Mouse (Mus musculus): Measurements from ENCODE around the gene Pear1. TPM values are rescaled to one million over a fixed set of nuclear protein-coding genes. Genes with fewer than 3 reads are reported as not detected.
A peak's percentile ranks its signal among the peaks of the same experiment; 100 is the strongest.

Pear1 gene
- polyA plus RNA-seq, 1 experiment from 2014 or later, result 3.6 TPM

- ATAC-seq (ENCODE audit: low read depth), result no peak
- Histone ChIP-seq H3K9ac (replicated peaks; ENCODE audit: low read depth, low read length) (no peak overlapping the region), H3K27ac (ENCODE audit: low read depth, low read length) (no peak overlapping the region; the same call in 1 of the 2 replicates), H3K36me3 (ENCODE audit: control insufficient read depth, insufficient read depth, low read length) (no peaks in the 10 kb centered on the region), H3K4me3 (ENCODE audit: low read depth, low read length) (no peak overlapping the region), H3K4me1 (ENCODE audit: control insufficient read depth, insufficient read depth, low read length) (peaks cover 7% of the 10 kb centered on the region; the same call in 1 of the 2 replicates), H3K4me2 (ENCODE audit: low read depth, low read length) (peak overlapping the region; percentile 16; the same call in 1 of the 2 replicates), H3K9me3 (ENCODE audit: control insufficient read depth, low read length) (no peaks in the 10 kb centered on the region), H3K27me3 (ENCODE audit: control insufficient read depth, insufficient read depth, low read length) (no peaks in the 10 kb centered on the region)
- WGBS, result 48% methylated on average over 23 of the region's 23 CpGs
These were observed 45.8 kb downstream of the Pear1 start for GRCm38 (mm10) chr3:87778283-87778682.

- 45% methylated on average over 6 of the region's 6 CpGs for WGBS
- H3K4me1 ChIP-seq (ENCODE audit: control insufficient read depth, insufficient read depth, low read length), result 0 out of 2 replicates have a peak, but pooled peaks cover 1% of the 10 kb centered on the region
- H3K27ac ChIP-seq (ENCODE audit: low read depth, low read length), result no peak overlapping the region
- no peaks in the 10 kb centered on the region for H3K36me3 ChIP-seq (ENCODE audit: control insufficient read depth, insufficient read depth, low read length)
- no peaks in the 10 kb centered on the region for H3K27me3 ChIP-seq (ENCODE audit: control insufficient read depth, insufficient read depth, low read length)
- no peak for ATAC-seq (ENCODE audit: low read depth)
- no peak overlapping the region for H3K4me2 ChIP-seq (ENCODE audit: low read depth, low read length)
- no peak overlapping the region for H3K4me3 ChIP-seq (ENCODE audit: low read depth, low read length)
- no peak overlapping the region for H3K9ac ChIP-seq (replicated peaks; ENCODE audit: low read depth, low read length)
- no peaks in the 10 kb centered on the region for H3K9me3 ChIP-seq (ENCODE audit: control insufficient read depth, low read length)
These were observed 53.0 kb downstream of the Pear1 start for GRCm38 (mm10) chr3:87771088-87771487.

- H3K9ac ChIP-seq (replicated peaks; ENCODE audit: low read depth, low read length), result no peak overlapping the region
- WGBS, result 0% methylated on average over 4 of the region's 4 CpGs
- H3K4me2 ChIP-seq (ENCODE audit: low read depth, low read length), result no peak overlapping the region
- no peak overlapping the region for H3K4me3 ChIP-seq (ENCODE audit: low read depth, low read length)
- H3K27me3 ChIP-seq (ENCODE audit: control insufficient read depth, insufficient read depth, low read length), result no peaks in the 10 kb centered on the region
- H3K27ac ChIP-seq (ENCODE audit: low read depth, low read length), result no peak overlapping the region
- no peaks in the 10 kb centered on the region for H3K9me3 ChIP-seq (ENCODE audit: control insufficient read depth, low read length)
- no peaks in the 10 kb centered on the region for H3K4me1 ChIP-seq (ENCODE audit: control insufficient read depth, insufficient read depth, low read length)
- H3K36me3 ChIP-seq (ENCODE audit: control insufficient read depth, insufficient read depth, low read length), result no peaks in the 10 kb centered on the region
- ATAC-seq (ENCODE audit: low read depth), result no peak
These were observed 53.8 kb downstream of the Pear1 start for GRCm38 (mm10) chr3:87770280-87770679.

GRCm38 (mm10) chr3:87769506-87769905, 54.6 kb downstream of the Pear1 start:
- Histone ChIP-seq H3K27ac (ENCODE audit: low read depth, low read length) (no peak overlapping the region), H3K4me1 (ENCODE audit: control insufficient read depth, insufficient read depth, low read length) (no peaks in the 10 kb centered on the region), H3K4me3 (ENCODE audit: low read depth, low read length) (no peak overlapping the region), H3K9ac (replicated peaks; ENCODE audit: low read depth, low read length) (no peak overlapping the region), H3K36me3 (ENCODE audit: control insufficient read depth, insufficient read depth, low read length) (no peaks in the 10 kb centered on the region), H3K27me3 (ENCODE audit: control insufficient read depth, insufficient read depth, low read length) (no peaks in the 10 kb centered on the region), H3K9me3 (ENCODE audit: control insufficient read depth, low read length) (no peaks in the 10 kb centered on the region), H3K4me2 (ENCODE audit: low read depth, low read length) (no peak overlapping the region)
- 81% methylated on average over 8 of the region's 8 CpGs for WGBS
- no peak for ATAC-seq (ENCODE audit: low read depth)

- H3K4me3 ChIP-seq (ENCODE audit: low read depth, low read length), result peak overlapping the region; percentile 13; the same call in 1 of the 2 replicates
- no peak overlapping the region for H3K27ac ChIP-seq (ENCODE audit: low read depth, low read length)
- H3K9me3 ChIP-seq (ENCODE audit: control insufficient read depth, low read length), result no peaks in the 10 kb centered on the region
- no peaks in the 10 kb centered on the region for H3K4me1 ChIP-seq (ENCODE audit: control insufficient read depth, insufficient read depth, low read length)
- H3K9ac ChIP-seq (replicated peaks; ENCODE audit: low read depth, low read length), result no peak overlapping the region
- no peaks in the 10 kb centered on the region for H3K36me3 ChIP-seq (ENCODE audit: control insufficient read depth, insufficient read depth, low read length)
- no peaks in the 10 kb centered on the region for H3K27me3 ChIP-seq (ENCODE audit: control insufficient read depth, insufficient read depth, low read length)
- peak overlapping the region; percentile 12; the same call in 1 of the 2 replicates for H3K4me2 ChIP-seq (ENCODE audit: low read depth, low read length)
- 3% methylated on average over 32 of the region's 37 CpGs for WGBS
- peak; percentile 29; the same call in 1 of the 2 replicates for ATAC-seq (ENCODE audit: low read depth)
These were observed 55.3 kb downstream of the Pear1 start for GRCm38 (mm10) chr3:87768844-87769243.

GRCm38 (mm10) chr3:87768431-87768830, 55.7 kb downstream of the Pear1 start:
- H3K9me3 ChIP-seq (ENCODE audit: control insufficient read depth, low read length), result no peaks in the 10 kb centered on the region
- H3K36me3 ChIP-seq (ENCODE audit: control insufficient read depth, insufficient read depth, low read length), result no peaks in the 10 kb centered on the region
- H3K27ac ChIP-seq (ENCODE audit: low read depth, low read length), result no peak overlapping the region
- peak overlapping the region; percentile 32; the same call in 1 of the 2 replicates for H3K4me2 ChIP-seq (ENCODE audit: low read depth, low read length)
- no peaks in the 10 kb centered on the region for H3K27me3 ChIP-seq (ENCODE audit: control insufficient read depth, insufficient read depth, low read length)
- no peaks in the 10 kb centered on the region for H3K4me1 ChIP-seq (ENCODE audit: control insufficient read depth, insufficient read depth, low read length)
- ATAC-seq (ENCODE audit: low read depth), result no peak
- H3K9ac ChIP-seq (replicated peaks; ENCODE audit: low read depth, low read length), result no peak overlapping the region
- WGBS, result 52% methylated on average over 6 of the region's 6 CpGs
- peak overlapping the region; percentile 13; the same call in 1 of the 2 replicates for H3K4me3 ChIP-seq (ENCODE audit: low read depth, low read length)

GRCm38 (mm10) chr3:87767764-87768163, 56.3 kb downstream of the Pear1 start:
- no peak for ATAC-seq (ENCODE audit: low read depth)
- Histone ChIP-seq H3K36me3 (ENCODE audit: control insufficient read depth, insufficient read depth, low read length) (no peaks in the 10 kb centered on the region), H3K4me2 (ENCODE audit: low read depth, low read length) (peak overlapping the region; percentile 32; the same call in 1 of the 2 replicates), H3K9ac (replicated peaks; ENCODE audit: low read depth, low read length) (0 out of 2 replicates have a peak overlapping the region, but pooled peaks have one; percentile 16), H3K27ac (ENCODE audit: low read depth, low read length) (no peak overlapping the region), H3K4me3 (ENCODE audit: low read depth, low read length) (0 out of 2 replicates have a peak overlapping the region, but pooled peaks have one; percentile 13), H3K27me3 (ENCODE audit: control insufficient read depth, insufficient read depth, low read length) (no peaks in the 10 kb centered on the region), H3K4me1 (ENCODE audit: control insufficient read depth, insufficient read depth, low read length) (no peaks in the 10 kb centered on the region), H3K9me3 (ENCODE audit: control insufficient read depth, low read length) (no peaks in the 10 kb centered on the region)
- 79% methylated on average over 8 of the region's 8 CpGs for WGBS

GRCm38 (mm10) chr3:87766284-87766667, 57.8 kb downstream of the Pear1 start:
- H3K27ac ChIP-seq (ENCODE audit: low read depth, low read length), result no peak overlapping the region
- H3K9ac ChIP-seq (replicated peaks; ENCODE audit: low read depth, low read length), result no peak overlapping the region
- no peaks in the 10 kb centered on the region for H3K27me3 ChIP-seq (ENCODE audit: control insufficient read depth, insufficient read depth, low read length)
- no peaks in the 10 kb centered on the region for H3K9me3 ChIP-seq (ENCODE audit: control insufficient read depth, low read length)
- no peaks in the 10 kb centered on the region for H3K4me1 ChIP-seq (ENCODE audit: control insufficient read depth, insufficient read depth, low read length)
- 0 out of 2 replicates have a peak overlapping the region, but pooled peaks have one; percentile 12 for H3K4me2 ChIP-seq (ENCODE audit: low read depth, low read length)
- WGBS, result 89% methylated on average over 3 of the region's 3 CpGs
- no peak overlapping the region for H3K4me3 ChIP-seq (ENCODE audit: low read depth, low read length)
- no peaks in the 10 kb centered on the region for H3K36me3 ChIP-seq (ENCODE audit: control insufficient read depth, insufficient read depth, low read length)
- no peak for ATAC-seq (ENCODE audit: low read depth)

- WGBS, result 69% methylated on average over 5 of the region's 5 CpGs
- Histone ChIP-seq H3K27me3 (ENCODE audit: control insufficient read depth, insufficient read depth, low read length) (no peaks in the 10 kb centered on the region), H3K9ac (replicated peaks; ENCODE audit: low read depth, low read length) (no peak overlapping the region), H3K36me3 (ENCODE audit: control insufficient read depth, insufficient read depth, low read length) (no peaks in the 10 kb centered on the region), H3K4me1 (ENCODE audit: control insufficient read depth, insufficient read depth, low read length) (no peaks in the 10 kb centered on the region), H3K4me2 (ENCODE audit: low read depth, low read length) (0 out of 2 replicates have a peak overlapping the region, but pooled peaks have one; percentile 12), H3K4me3 (ENCODE audit: low read depth, low read length) (no peak overlapping the region), H3K27ac (ENCODE audit: low read depth, low read length) (no peak overlapping the region), H3K9me3 (ENCODE audit: control insufficient read depth, low read length) (no peaks in the 10 kb centered on the region)
- ATAC-seq (ENCODE audit: low read depth), result no peak
These were observed 58.3 kb downstream of the Pear1 start for GRCm38 (mm10) chr3:87765631-87766283.

All from neural tube, embryonic 14.5 days (tissue).